Mouse (Mus musculus) embryonic facial prominence, embryonic 14.5 days (tissue): Measurements from ENCODE around the gene Ush1g. TPM values are rescaled to one million over a fixed set of nuclear protein-coding genes. Genes with fewer than 3 reads are reported as not detected.

Source experiments
- ATAC-seq: fragments of 200-750 bp; cut with Nextera tagmentation; 2 replicates; pipeline ENCODE4 v1.8.0; 2017; ENCODE audit warnings: low read depth, moderate number of reproducible peaks, moderate TSS enrichment
- DNase-seq: peaks from one replicate; pipeline ENCODE4 v3.0.0-alpha.2; 2015; ENCODE audit warnings: low spot score
- H3K27ac ChIP-seq: fragments of 300-500 bp; sonication (generic); replicated peaks from 2 replicates; pipeline ENCODE4 v1.5.1; 2014; ENCODE audit warnings: low read depth, mild to moderate bottlenecking, low read length, moderate library complexity
- H3K27me3 ChIP-seq: fragments of 300-500 bp; sonication (generic); replicated peaks from 2 replicates; pipeline ENCODE4 v1.6.1; 2014; ENCODE audit warnings: low read length; ENCODE audit not compliant: control insufficient read depth, insufficient read depth
- H3K36me3 ChIP-seq: fragments of 300-500 bp; sonication (generic); 2 replicates; pipeline ENCODE4 v1.6.1; 2014; ENCODE audit warnings: low read length, mixed read lengths; ENCODE audit not compliant: control insufficient read depth, insufficient read depth
- H3K4me1 ChIP-seq: fragments of 300-500 bp; sonication (generic); 2 replicates; pipeline ENCODE4 v1.6.1; 2014; ENCODE audit warnings: antibody characterized with exemption, low read length; ENCODE audit not compliant: control insufficient read depth, insufficient read depth
- H3K4me2 ChIP-seq: fragments of 300-500 bp; sonication (generic); 2 replicates; pipeline ENCODE4 v1.6.1; 2014; ENCODE audit warnings: low read depth, mild to moderate bottlenecking, low read length, moderate library complexity, mixed read lengths
- H3K4me3 ChIP-seq: fragments of 300-500 bp; sonication (generic); 2 replicates; pipeline ENCODE4 v1.5.1; 2014; ENCODE audit warnings: low read depth, mild to moderate bottlenecking, low read length
- H3K9ac ChIP-seq: fragments of 300-500 bp; sonication (generic); 2 replicates; pipeline ENCODE4 v1.6.1; 2014; ENCODE audit warnings: low read depth, mild to moderate bottlenecking, low read length, moderate library complexity, mixed read lengths
- H3K9me3 ChIP-seq: fragments of 300-500 bp; sonication (generic); 2 replicates; pipeline ENCODE4 v1.6.1; 2016; ENCODE audit warnings: low read length; ENCODE audit not compliant: control insufficient read depth
- WGBS: fragments of 180-500 bp; shearing (Covaris S2); extraction: QIAGEN DNeasy Blood & Tissue Kit; methylation state at CpG from one replicate; pipeline ENCODE4 v1.1.7; 2014; 5-methylcytosine and 5-hydroxymethylcytosine counted together
- polyA plus RNA-seq: library from polyadenylated mRNA; unstranded; fragments of >200 nt; fragmentation: Nextera tagmentation; extraction: Ambion mirVana; gene quantifications from 2 replicates; pipeline ENCODE4 v1.2.1, GENCODE M21; 2014

Gene Ush1g
- polyA plus RNA-seq, 1 experiment from 2014 or later: not detected

DNA sequence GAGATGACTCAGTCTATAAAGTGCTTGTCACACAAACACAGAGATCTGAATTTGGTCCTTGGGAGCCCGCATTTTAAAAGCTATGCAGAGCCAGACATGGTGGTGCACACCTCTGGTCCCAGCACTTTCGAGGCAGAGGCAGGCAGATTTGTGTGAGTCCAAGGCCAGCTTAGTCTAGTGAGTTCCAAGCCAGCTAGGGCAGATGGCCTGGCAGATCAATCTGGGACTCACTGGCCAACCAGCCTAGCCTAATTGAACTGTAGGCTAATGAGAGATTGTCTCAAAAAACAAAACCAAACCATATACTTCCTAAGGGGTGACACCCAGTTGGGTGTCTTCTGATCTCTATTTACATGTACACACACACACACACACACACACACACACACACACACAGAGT is 19.4 kb upstream of the Ush1g start:
- no peak overlapping the region for H3K9ac ChIP-seq
- ATAC-seq (no peak), DNase-seq (no peak)
- no peak overlapping the region for H3K27ac ChIP-seq
- WGBS: 66% methylated on average over 2 of the region's 2 CpGs
- no peak overlapping the region for H3K4me2 ChIP-seq
- H3K9me3 ChIP-seq: no peaks in the 10 kb centered on the region
- H3K4me1 ChIP-seq: peaks cover 14% of the 10 kb centered on the region
- H3K27me3 ChIP-seq: peaks cover 13% of the 10 kb centered on the region
- H3K4me3 ChIP-seq: no peak overlapping the region
- H3K36me3 ChIP-seq: no peaks in the 10 kb centered on the region

DNA sequence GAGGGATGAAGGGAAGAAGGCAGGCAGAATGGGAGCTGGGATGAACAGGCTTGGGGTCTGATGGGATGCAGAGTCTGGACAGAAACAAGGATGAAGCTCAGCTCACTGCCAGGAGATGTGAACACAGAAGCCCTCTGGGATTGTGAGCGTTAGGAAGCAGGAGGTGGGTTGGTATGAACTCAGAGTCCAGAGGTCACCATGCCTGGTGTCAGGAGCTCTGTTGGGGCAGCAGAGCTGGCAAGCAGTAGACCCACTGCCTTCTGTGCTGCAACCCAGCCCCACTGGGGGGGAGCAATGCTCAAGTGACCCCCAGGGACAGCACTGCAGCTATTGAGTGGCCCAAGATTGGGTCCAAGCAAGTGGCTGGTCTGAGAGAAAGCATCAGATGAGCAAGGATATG is 16.0 kb upstream of the Ush1g start:
- Histone ChIP-seq H3K4me2 (no peak overlapping the region), H3K9me3 (no peaks in the 10 kb centered on the region), H3K4me1 (no peaks in the 10 kb centered on the region), H3K9ac (no peak overlapping the region), H3K4me3 (no peak overlapping the region), H3K27me3 (peaks cover 36% of the 10 kb centered on the region), H3K27ac (no peak overlapping the region), H3K36me3 (no peaks in the 10 kb centered on the region)
- DNase-seq (no peak), ATAC-seq (no peak)
- WGBS: 69% methylated on average over 1 of the region's 1 CpGs

DNA sequence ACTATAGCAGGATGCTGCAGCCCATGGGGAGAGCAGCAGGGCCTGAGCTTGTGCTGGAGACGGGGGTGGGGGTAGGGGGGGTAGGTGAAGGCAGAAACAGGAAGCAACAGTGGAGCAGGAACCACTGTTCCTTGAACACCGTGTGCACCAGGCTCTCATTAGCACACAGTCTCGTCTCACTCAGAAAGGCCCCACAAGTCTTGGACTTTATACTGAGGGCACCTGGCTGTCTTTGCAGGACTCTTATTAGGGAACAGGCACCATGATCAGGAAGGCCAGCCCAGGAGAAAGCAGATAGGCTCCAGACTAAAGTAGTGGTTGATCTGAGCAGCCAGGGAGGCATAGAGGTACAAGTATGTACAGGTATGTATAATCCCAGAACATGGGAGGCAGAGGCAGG is 15.5 kb upstream of the Ush1g start:
- Histone ChIP-seq H3K4me3 (no peak overlapping the region), H3K9me3 (no peaks in the 10 kb centered on the region), H3K4me2 (no peak overlapping the region), H3K4me1 (no peaks in the 10 kb centered on the region), H3K9ac (no peak overlapping the region), H3K36me3 (no peaks in the 10 kb centered on the region), H3K27me3 (peaks cover 41% of the 10 kb centered on the region), H3K27ac (no peak overlapping the region)
- WGBS: 63% methylated on average over 3 of the region's 3 CpGs
- DNase-seq: no peak
- ATAC-seq: no peak

DNA sequence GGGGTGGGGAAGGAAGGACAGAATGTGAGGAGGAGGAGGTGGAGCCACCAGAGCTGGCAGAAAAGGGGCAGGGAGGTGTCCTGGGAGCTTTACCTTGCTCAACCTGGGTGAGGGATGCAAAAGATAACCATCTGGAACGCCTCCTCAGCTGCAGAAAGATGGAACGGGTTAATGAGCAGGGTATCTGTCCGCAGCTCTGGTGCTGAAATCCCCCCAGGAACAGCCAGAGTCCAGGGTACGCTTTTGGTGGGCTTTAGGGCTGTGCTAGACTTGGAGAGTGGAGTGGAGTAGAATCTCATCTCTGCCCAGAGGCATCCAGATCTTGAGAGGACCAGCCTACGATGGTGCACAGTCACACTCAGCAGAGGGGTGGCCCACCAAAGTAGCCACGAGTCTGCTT is 14.3 kb upstream of the Ush1g start:
- Histone ChIP-seq H3K4me3 (no peak overlapping the region), H3K9ac (no peak overlapping the region), H3K9me3 (no peaks in the 10 kb centered on the region), H3K4me1 (no peaks in the 10 kb centered on the region), H3K27me3 (peaks cover 50% of the 10 kb centered on the region), H3K36me3 (no peaks in the 10 kb centered on the region), H3K27ac (no peak overlapping the region), H3K4me2 (no peak overlapping the region)
- no peak for ATAC-seq
- DNase-seq: no peak
- 13% methylated on average over 6 of the region's 6 CpGs for WGBS

DNA sequence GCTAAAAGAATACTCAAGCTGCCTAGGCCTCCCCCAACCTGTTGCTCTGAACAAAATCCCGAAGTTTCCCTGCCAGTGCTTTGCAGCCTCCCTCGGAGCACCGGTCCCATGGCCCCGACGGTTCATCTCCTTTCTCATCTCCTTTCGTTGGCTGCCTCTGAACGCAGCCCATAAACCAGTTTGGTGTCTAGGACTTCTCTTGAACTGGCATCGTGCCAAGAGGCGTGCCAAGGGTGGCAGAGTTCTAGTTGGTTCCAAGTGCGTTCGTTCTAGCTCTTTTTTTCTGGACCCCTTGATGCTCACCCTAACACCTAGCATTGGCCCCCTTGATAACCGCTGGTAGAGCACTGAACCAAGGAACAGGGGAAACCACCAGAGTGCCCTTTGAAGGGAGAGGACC is 13.4 kb upstream of the Ush1g start:
- ATAC-seq: no peak
- H3K27me3 ChIP-seq: peaks cover 50% of the 10 kb centered on the region
- DNase-seq: no peak
- no peak overlapping the region for H3K4me3 ChIP-seq
- H3K27ac ChIP-seq: no peak overlapping the region
- H3K4me1 ChIP-seq: no peaks in the 10 kb centered on the region
- H3K4me2 ChIP-seq: no peak overlapping the region; the same call in 1 of the 2 replicates
- WGBS: 57% methylated on average over 12 of the region's 12 CpGs
- no peak overlapping the region for H3K9ac ChIP-seq
- H3K9me3 ChIP-seq: no peaks in the 10 kb centered on the region
- no peaks in the 10 kb centered on the region for H3K36me3 ChIP-seq

DNA sequence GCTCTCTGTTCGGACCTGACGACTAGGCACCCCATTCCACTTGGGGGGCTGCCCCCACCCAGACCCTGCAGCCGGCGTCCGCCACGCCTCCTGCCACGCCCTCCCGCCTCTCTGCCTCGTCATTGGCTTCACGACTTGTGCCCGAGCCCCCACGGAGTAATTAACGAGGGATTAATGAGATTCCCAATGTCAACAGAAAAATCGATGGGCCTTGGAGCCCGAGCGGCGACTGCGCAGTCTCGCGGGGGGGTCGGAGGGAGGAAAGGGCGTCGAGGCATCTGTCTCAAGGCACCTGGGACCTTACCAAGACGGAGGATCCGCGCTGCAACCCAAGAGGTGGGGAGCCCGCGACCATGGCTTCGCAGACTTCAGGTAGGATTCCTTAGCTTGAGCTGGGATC is 12.7 kb upstream of the Ush1g start, which contains the start of gene Otop3:
TSS of gene Otop3 (plus strand) at position 201 of the 400 bp plus-strand sequence.
- H3K4me1 ChIP-seq: no peaks in the 10 kb centered on the region
- WGBS: 5% methylated on average over 26 of the region's 29 CpGs

DNA sequence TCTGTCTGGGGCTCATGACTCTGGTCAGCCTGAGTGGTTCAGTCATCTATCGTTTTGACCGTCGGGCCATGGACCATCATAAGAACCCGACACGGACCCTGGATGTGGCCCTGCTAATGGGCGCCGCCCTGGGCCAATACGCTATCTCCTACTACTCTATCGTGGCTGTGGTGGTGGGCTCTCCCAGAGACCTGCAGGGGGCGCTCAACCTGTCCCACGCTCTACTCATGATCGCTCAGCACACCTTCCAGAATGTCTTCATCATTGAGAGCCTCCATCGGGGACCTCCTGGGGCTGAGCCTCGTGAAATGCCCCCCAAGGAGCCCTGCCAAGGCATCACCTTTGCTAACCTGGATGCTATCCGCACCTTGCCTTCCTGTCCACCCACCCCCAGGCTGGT is 7.5 kb upstream of the Ush1g start:
- no peaks in the 10 kb centered on the region for H3K36me3 ChIP-seq
- no peak for DNase-seq
- ATAC-seq: no peak
- no peaks in the 10 kb centered on the region for H3K4me1 ChIP-seq
- peaks cover 33% of the 10 kb centered on the region for H3K27me3 ChIP-seq
- no peak overlapping the region for H3K9ac ChIP-seq
- no peak overlapping the region for H3K27ac ChIP-seq
- WGBS: 68% methylated on average over 15 of the region's 15 CpGs
- H3K4me2 ChIP-seq: no peak overlapping the region
- H3K9me3 ChIP-seq: no peaks in the 10 kb centered on the region
- no peak overlapping the region for H3K4me3 ChIP-seq

More for the DNA sequence above, 12.7 kb upstream of the Ush1g start, which contains the start of gene Otop3:
- Histone ChIP-seq H3K27me3 (peaks cover 50% of the 10 kb centered on the region), H3K9me3 (no peaks in the 10 kb centered on the region), H3K4me2 (peak within 1 kb of the TSS; percentile 45), H3K9ac (no peak within 1 kb of the TSS), H3K27ac (no peak within 1 kb of the TSS), H3K36me3 (no peaks in the 10 kb centered on the region), H3K4me3 (no peak within 1 kb of the TSS)
- ATAC-seq: no peak
- DNase-seq: no peak

DNA sequence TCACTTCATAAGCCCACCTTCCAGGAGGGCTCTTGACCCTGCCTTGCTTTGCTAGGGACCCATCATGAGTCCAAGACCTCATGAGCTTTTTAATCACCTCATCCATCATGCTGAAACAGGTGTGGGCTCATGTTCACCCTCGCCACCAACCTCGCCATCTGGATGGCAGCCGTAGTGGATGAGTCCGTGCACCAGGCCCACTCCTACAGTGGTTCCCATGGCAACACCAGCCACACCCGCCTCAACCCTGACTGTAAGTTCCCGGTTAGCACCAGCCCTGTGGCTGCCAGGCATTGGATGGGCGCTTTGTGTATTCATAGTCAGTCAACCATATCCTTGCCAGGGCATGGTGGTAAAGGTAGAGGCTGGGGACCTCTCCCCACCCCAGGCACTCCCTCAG is 4.9 kb upstream of the Ush1g start:
- DNase-seq (no peak), ATAC-seq (no peak)
- Histone ChIP-seq H3K27ac (no peak overlapping the region), H3K4me2 (no peak overlapping the region), H3K9ac (no peak overlapping the region), H3K9me3 (no peaks in the 10 kb centered on the region), H3K4me3 (no peak overlapping the region), H3K36me3 (no peaks in the 10 kb centered on the region), H3K27me3 (peaks cover 33% of the 10 kb centered on the region), H3K4me1 (no peaks in the 10 kb centered on the region)
- 56% methylated on average over 7 of the region's 7 CpGs for WGBS

DNA sequence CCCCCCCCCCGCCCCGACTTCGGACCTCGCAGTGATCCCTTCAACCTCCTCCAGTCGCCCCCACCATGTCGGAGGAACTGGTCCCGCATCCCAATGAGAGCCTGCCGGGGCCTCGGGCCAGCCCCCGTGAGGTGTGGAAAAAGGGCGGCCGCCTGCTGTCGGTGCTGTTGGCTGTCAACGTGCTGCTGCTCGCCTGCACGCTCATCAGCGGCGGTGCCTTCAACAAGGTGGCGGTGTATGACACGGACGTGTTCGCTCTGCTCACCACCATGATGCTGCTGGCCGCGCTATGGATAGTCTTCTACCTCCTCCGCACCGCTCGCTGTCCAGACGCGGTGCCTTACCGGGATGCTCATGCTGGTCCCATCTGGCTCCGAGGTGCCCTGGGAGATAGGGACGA is 1.5 kb upstream of the Ush1g start:
- WGBS: 19% methylated on average over 28 of the region's 32 CpGs
- DNase-seq: no peak
- no peaks in the 10 kb centered on the region for H3K9me3 ChIP-seq
- H3K36me3 ChIP-seq: no peaks in the 10 kb centered on the region
- no peak for ATAC-seq
- peaks cover 64% of the 10 kb centered on the region for H3K27me3 ChIP-seq
- H3K9ac ChIP-seq: no peak overlapping the region
- H3K4me1 ChIP-seq: no peaks in the 10 kb centered on the region
- H3K4me2 ChIP-seq: no peak overlapping the region
- H3K27ac ChIP-seq: no peak overlapping the region
- no peak overlapping the region for H3K4me3 ChIP-seq
